Mouse (Mus musculus) G1E (cell line): ENCODE results near the gene Wdr12.

Source experiments
- CTCF ChIP-seq: IDR thresholded peaks from 2 replicates; pipeline ENCODE4 v1.5.1; 2012; ENCODE audit warnings: low read depth, low read length, inconsistent platforms, mixed read lengths
- GATA1 ChIP-seq: IDR thresholded peaks from 2 replicates; pipeline ENCODE4 v1.6.1; 2012; ENCODE audit warnings: borderline replicate concordance, low read length, inconsistent platforms, mixed read lengths
- GATA2 ChIP-seq: IDR thresholded peaks from 2 replicates; pipeline ENCODE4 v1.6.1; 2012; ENCODE audit warnings: low read depth, low read length, inconsistent platforms, borderline replicate concordance
- TAL1 ChIP-seq: conservative IDR thresholded peaks from 2 replicates; pipeline ENCODE4 v1.6.1; 2012; ENCODE audit warnings: low read depth, low read length, inconsistent platforms, mixed read lengths

DNA sequence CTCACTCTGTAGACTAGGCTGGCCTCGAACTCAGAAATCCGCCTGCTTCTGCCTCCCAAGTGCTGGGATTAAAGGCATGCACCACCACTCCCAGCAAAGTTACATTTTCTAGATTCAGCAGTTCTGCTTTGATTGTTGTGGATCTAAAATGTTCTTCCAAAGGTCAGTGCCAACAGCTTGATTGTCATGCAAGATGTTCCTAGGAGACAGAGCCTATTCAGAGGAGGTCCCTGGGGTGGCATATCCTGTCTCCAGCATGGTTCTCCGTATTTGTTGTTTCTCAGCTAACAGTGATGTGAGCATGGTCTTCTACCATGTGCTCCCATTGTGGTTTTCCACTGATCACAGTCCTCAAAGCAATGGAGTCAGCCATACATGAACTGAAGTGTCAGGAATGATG is 42.1 kb downstream of the Wdr12 start:
- no peak for TF ChIP-seq CTCF
- no peak for TF ChIP-seq TAL1
- no peak for TF ChIP-seq GATA1
- no peak for TF ChIP-seq GATA2
